Mouse (Mus musculus): ENCODE measurements at regions not wholly inside any gene's neighbourhood (a gene's known extent, or its start where the extent isn't known, plus 50 kb on each side); places are given as distances from the start of the nearest gene placed in this dataset.

DNA sequence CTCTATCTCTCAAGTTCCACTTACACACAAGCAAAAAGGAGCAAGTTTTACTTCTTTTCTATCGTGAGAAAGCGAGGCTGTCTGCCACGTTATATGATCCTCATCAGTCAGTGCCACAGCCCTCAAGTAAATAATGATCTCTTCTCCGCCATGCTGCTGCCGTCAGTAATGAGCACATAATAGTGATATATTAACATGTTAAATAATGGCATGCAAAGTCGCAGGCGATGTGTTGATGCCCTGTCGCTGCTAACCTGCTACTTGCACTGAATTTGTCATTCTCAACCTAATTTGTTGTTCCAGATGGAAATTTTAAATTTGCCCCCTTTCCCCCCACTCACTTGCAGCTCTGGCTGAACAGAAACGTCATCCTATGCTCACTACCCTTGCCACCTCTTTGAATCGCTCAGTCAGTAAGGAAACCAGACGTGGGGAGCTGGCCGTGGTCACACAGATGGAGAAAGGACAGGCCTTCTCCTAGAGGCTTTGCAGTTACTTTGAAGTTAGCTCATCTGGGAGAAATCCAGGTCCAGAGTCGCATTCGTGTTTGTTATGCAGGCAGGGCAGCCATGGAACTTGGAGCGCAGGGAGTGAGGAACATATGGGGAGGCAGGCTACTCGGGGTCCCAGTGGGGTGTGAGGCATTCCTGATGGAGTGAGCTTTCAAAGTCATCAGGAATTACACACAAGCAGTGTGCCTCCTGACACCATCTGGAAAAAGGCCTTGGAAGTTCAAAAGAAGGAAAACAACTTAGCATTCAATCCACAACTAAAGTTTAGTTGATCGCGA lies 368.1 kb upstream of the BC052040 start:
- TF ChIP-seq CTCF (IDR thresholded peaks at IDR 0.05; ENCODE audit: low read depth): no peak
- TF ChIP-seq EP300 (IDR thresholded peaks at IDR 0.05; ENCODE audit: low read depth): no peak
